Mouse (Mus musculus): ENCODE results near the gene Endov.

DNA sequence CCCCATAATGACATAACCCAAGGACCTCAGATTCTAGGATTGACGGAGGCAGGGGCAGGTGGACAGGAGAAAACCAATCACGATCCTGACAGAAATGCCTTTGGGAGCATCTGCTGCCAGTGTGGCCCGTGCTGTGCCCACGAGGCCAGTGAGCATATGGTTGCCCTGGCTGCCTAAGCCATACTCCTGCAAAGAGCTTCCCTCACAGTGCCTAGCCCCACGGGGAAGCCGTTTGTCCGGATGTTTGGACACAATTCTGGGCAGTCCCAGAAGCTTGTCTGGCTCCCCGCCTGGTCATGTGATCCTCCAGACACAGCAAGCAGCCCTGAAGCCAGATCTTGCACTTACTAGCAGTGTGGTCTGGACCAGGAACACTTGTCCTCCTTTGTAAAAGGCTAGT is 31.6 kb downstream of the Endov start:
- TF ChIP-seq CTCF (IDR thresholded peaks at IDR 0.05; ENCODE audit: low read depth) (no peak), EP300 (IDR thresholded peaks at IDR 0.05; ENCODE audit: low read depth) (no peak)

All from liver, embryonic 14.5 days (tissue).